Mouse (Mus musculus): ENCODE measurements around the gene Cpt1c. TPM values are rescaled to one million over a fixed set of nuclear protein-coding genes. Genes with fewer than 3 reads are reported as not detected.

Gene Cpt1c
- total RNA-seq, 2 experiments from 2014 or later = 89.3 to 95.9 TPM

GRCm38 (mm10) chr7:44938680-44939079, 36.0 kb downstream of the Cpt1c start:
- intact Hi-C loops (cut with DNase I) = no loop called here
- no peak for DNase-seq (ENCODE audit: low spot score in 2 of 2)

GRCm38 (mm10) chr7:44929204-44930151, 45.2 kb downstream of the Cpt1c start, which contains the start of gene Ap2a1:
Ap2a1 (minus strand) TSS chr7:44929496.
- DNase-seq (ENCODE audit: low spot score in 2 of 2) = peak; percentile 100
- intact Hi-C loops (cut with DNase I) = no loop called here

DNA sequence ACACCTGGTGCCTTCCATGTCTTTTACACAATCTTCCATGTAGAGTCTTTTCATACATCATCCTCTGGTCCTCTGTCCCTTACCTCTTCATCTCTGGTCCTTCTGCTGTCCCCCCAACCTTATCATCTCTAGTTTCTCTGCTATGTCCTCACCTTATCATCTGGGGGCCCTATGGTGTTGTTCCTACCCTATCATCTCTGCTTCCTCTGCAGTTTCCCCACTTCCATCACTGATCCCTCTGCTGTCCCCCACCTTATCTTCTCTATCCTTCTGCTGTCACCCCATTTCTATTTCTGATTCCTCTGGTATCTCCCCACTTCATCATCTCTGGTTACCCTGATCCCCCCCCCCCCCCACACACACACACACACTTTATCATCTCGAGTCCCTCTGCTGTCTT, 46.1 kb downstream of the Cpt1c start:
- intact Hi-C loops (cut with DNase I) = no loop called here
- DNase-seq (ENCODE audit: low spot score in 2 of 2) = no peak

GRCm38 (mm10) chr7:44925468-44925867, 49.2 kb downstream of the Cpt1c start:
- DNase-seq (ENCODE audit: low spot score in 2 of 2) = no peak
- intact Hi-C loops (cut with DNase I) = no loop called here

GRCm38 (mm10) chr7:44922530-44922929, 52.1 kb downstream of the Cpt1c start:
- no peak for DNase-seq (ENCODE audit: low spot score in 2 of 2)
- intact Hi-C loops (cut with DNase I) = no loop called here

GRCm38 (mm10) chr7:44919127-44919526, 55.5 kb downstream of the Cpt1c start:
- DNase-seq (ENCODE audit: low spot score in 2 of 2) = no peak
- intact Hi-C loops (cut with DNase I) = loop anchor here (5.0 kb wide), 1 partner anchor 38 kb away; no protein-coding TSS in a partner anchor

DNA sequence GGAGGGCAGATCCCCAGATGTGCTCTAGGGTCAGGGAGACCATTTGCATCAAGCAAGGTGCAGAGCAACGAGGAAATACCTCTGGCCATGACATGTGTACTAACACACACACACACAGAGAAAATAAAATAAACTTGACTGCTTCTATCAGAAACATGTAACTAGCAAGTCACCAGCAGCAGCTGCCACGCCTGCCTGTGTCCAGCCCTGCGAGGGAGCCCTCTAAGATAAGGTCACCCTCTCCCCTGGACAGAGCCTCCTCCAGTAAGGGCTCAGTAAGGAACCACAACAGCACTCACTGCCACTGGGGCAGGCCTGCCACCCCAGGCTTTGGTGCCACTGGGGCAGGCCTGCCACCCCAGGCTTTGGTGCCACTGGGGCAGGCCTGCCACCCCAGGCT, 56.4 kb downstream of the Cpt1c start:
- DNase-seq (ENCODE audit: low spot score in 2 of 2) = no peak

DNA sequence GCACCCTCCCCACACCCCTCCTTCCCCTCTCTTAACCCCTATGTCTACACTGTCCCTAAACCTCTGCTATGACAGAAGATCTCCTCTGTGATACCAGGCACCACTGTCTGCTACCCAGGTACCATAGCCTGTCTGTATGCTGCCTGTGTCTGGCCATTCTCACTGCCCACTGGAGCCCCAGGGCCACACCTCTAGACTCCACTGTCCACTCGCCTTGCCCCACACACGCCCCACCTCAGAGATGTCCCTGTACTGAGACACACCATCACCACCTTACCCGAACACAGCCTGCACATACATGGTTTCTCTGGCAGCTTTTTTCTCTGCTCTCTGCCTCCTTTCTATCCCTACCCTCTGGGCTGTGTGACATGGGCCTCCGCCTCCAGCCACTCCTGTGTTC, 57.8 kb downstream of the Cpt1c start:
- no peak for DNase-seq (ENCODE audit: low spot score in 2 of 2)
- intact Hi-C loops (cut with DNase I) = loop anchor here (5.0 kb wide), 1 partner anchor 40 kb away; no protein-coding TSS in a partner anchor

More for the DNA sequence above, 56.4 kb downstream of the Cpt1c start:
- intact Hi-C loops (cut with DNase I) = loop anchor here (5.0 kb wide), 1 partner anchor 39 kb away; no protein-coding TSS in a partner anchor

GRCm38 (mm10) chr7:44916191-44916590, 58.5 kb downstream of the Cpt1c start:
- DNase-seq (ENCODE audit: low spot score in 2 of 2) = no peak
- intact Hi-C loops (cut with DNase I) = loop anchor here (5.0 kb wide), 1 partner anchor 41 kb away; no protein-coding TSS in a partner anchor

DNA sequence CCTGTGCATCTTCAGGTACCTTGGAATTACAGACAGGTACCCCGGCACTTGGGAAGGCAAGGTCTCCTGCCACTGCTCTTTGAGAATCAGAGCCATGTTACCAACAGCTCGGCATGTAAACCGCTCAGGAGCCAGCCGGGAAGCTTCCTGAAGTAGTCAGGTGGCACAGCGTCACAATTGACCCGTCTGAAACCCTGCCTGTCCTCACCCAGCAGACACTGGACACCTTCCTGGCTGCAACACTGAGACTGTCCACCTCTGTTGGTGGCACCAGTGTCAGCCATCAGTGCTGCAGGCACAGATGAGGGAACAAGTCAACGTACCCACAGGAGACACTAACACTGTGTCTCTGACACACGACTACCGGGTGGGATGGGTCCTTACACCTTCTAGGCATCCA, 59.3 kb downstream of the Cpt1c start:
- no peak for DNase-seq (ENCODE audit: low spot score in 2 of 2)
- intact Hi-C loops (cut with DNase I) = loop anchor here (5.0 kb wide), 1 partner anchor 42 kb away; no protein-coding TSS in a partner anchor

- intact Hi-C loops (cut with DNase I) = no loop called here
- no peak for DNase-seq (ENCODE audit: low spot score in 2 of 2)
Measured at GRCm38 (mm10) chr7:44914396-44914795, 60.3 kb downstream of the Cpt1c start.

Small RNAs within 50 kb of the gene (microRNA-seq; reads per million reads assigned to microRNA genes)
- gene Mir7054 = 2.0 to 3.2 reads per million in 2 experiments

Other genes starting within 250 kb of the Cpt1c start
- 10 to 100 TPM; 26.0 to 29.4 TPM for gene Vrk3, start 226.4 kb downstream of the Cpt1c start, total RNA-seq (2021)
- under 1 TPM; 0.41 to 0.78 TPM for gene Zfp473, start 223.8 kb downstream of the Cpt1c start, total RNA-seq (2021)
- 10 to 100 TPM; 27.3 to 30.4 TPM for gene Nup62, start 158.8 kb downstream of the Cpt1c start, total RNA-seq (2021)
- gene Il4i1, start 158.5 kb downstream of the Cpt1c start, total RNA-seq (2021) = 1 to 10 TPM; 1.9 to 2.4 TPM
- 10 to 100 TPM; 23.3 to 25.5 TPM for gene Atf5, start 158.2 kb downstream of the Cpt1c start, total RNA-seq (2021)
- 10 to 100 TPM; 78.5 to 79.1 TPM for gene Akt1s1, start 125.9 kb downstream of the Cpt1c start, total RNA-seq (2021)
- gene Tbc1d17, start 125.8 kb downstream of the Cpt1c start, total RNA-seq (2021) = 10 to 100 TPM; 61.6 to 72.9 TPM
- gene Pnkp, start 117.7 kb downstream of the Cpt1c start, total RNA-seq (2021) = 10 to 100 TPM; 26.4 to 27.3 TPM
- 100 to 1,000 TPM; 286 to 287 TPM for gene Ptov1, start 105.1 kb downstream of the Cpt1c start, total RNA-seq (2021)
- 10 to 100 TPM; 88.8 to 89.5 TPM for gene Med25, start 82.1 kb downstream of the Cpt1c start, total RNA-seq (2021)
- gene Fuz, start 78.8 kb downstream of the Cpt1c start, total RNA-seq (2021) = 10 to 100 TPM; 20.7 to 25.5 TPM
- 100 to 1,000 TPM; 325 to 334 TPM for gene Ap2a1, start 45.4 kb downstream of the Cpt1c start, total RNA-seq (2021)
- 1 to 10 TPM; 1.6 to 3.6 TPM for gene Tsks, start 31.6 kb downstream of the Cpt1c start, total RNA-seq (2021)
- gene Prmt1, start 11.7 kb upstream of the Cpt1c start, total RNA-seq (2021) = 100 to 1,000 TPM; 140 to 163 TPM
- gene Irf3, start 22.8 kb upstream of the Cpt1c start, total RNA-seq (2021) = 10 to 100 TPM; 31.4 to 42.7 TPM
- gene Bcl2l12, start 23.9 kb upstream of the Cpt1c start, total RNA-seq (2021) = 1 to 10 TPM; 2.7 TPM
- 100 to 1,000 TPM; 161 to 163 TPM for gene Scaf1, start 41.5 kb upstream of the Cpt1c start, total RNA-seq (2021)
- 10 to 100 TPM; 12.0 to 13.8 TPM for gene Rras, start 43.1 kb upstream of the Cpt1c start, total RNA-seq (2021)
- gene Prr12, start 78.0 kb upstream of the Cpt1c start, total RNA-seq (2021) = 10 to 100 TPM; 59.1 to 65.5 TPM
- gene Nosip, start 87.6 kb upstream of the Cpt1c start, total RNA-seq (2021) = 10 to 100 TPM; 48.5 to 53.0 TPM
- 1 to 10 TPM; 7.3 to 7.6 TPM for gene Prrg2, start 87.8 kb upstream of the Cpt1c start, total RNA-seq (2021)
- 1 to 10 TPM; 5.3 to 6.0 TPM for gene Rcn3, start 117.4 kb upstream of the Cpt1c start, total RNA-seq (2021)
- gene Fcgrt, start 129.0 kb upstream of the Cpt1c start, total RNA-seq (2021) = 10 to 100 TPM; 22.7 to 24.1 TPM
- 100 to 1,000 TPM; 410 to 413 TPM for gene Rps11, start 149.6 kb upstream of the Cpt1c start, total RNA-seq (2021)
- gene Rpl13a, start 153.9 kb upstream of the Cpt1c start, total RNA-seq (2021) = 100 to 1,000 TPM; 630 to 639 TPM
- not detected for gene Gm45713, start 161.4 kb upstream of the Cpt1c start, total RNA-seq (2021)
- 1 to 10 TPM; 3.3 to 5.4 TPM for gene Flt3l, start 161.6 kb upstream of the Cpt1c start, total RNA-seq (2021)
- gene Pih1d1, start 179.5 kb upstream of the Cpt1c start, total RNA-seq (2021) = 10 to 100 TPM; 45.8 to 49.3 TPM
- 10 to 100 TPM; 13.6 to 14.1 TPM for gene Aldh16a1, start 179.7 kb upstream of the Cpt1c start, total RNA-seq (2021)
- gene Slc17a7, start 189.1 kb upstream of the Cpt1c start, total RNA-seq (2021) = 1,000 to 10,000 TPM; 1,365 to 1,520 TPM
- gene Gfy, start 204.7 kb upstream of the Cpt1c start, total RNA-seq (2021) = under 1 TPM in 1 of 2 experiments, not detected in 1; 0.18 TPM
- gene Pth2, start 206.1 kb upstream of the Cpt1c start, total RNA-seq (2021) = not detected
- 1 to 10 TPM; 5.2 to 5.3 TPM for gene Ccdc155, start 230.0 kb upstream of the Cpt1c start, total RNA-seq (2021)
- 10 to 100 TPM; 25.1 to 29.2 TPM for gene Dkkl1, start 237.3 kb upstream of the Cpt1c start, total RNA-seq (2021)
- gene Tead2, start 240.9 kb upstream of the Cpt1c start, total RNA-seq (2021) = 1 to 10 TPM; 2.8 to 5.5 TPM

Data from left cerebral cortex, postnatal 25 days (tissue).